Mouse (Mus musculus) limb, embryonic 12.5 days (tissue): ENCODE results near the gene Rhbdl1. TPM values are rescaled to one million over a fixed set of nuclear protein-coding genes. Genes with fewer than 3 reads are reported as not detected.

Source experiments
- ATAC-seq: fragments of 200-750 bp; cut with Nextera tagmentation; 2 replicates; pipeline ENCODE4 v1.8.0; 2017; ENCODE audit warnings: low read depth, moderate TSS enrichment; ENCODE audit not compliant: insufficient number of reproducible peaks, insufficient read depth, low FRiP score, low TSS enrichment
- H3K27ac ChIP-seq: fragments of 300-500 bp; sonication (generic); 2 replicates; pipeline ENCODE4 v1.5.1; 2016; ENCODE audit warnings: mild to moderate bottlenecking, moderate library complexity
- H3K27me3 ChIP-seq: fragments of 300-500 bp; sonication (generic); 2 replicates; pipeline ENCODE4 v1.6.1; 2016; ENCODE audit warnings: mild to moderate bottlenecking, moderate library complexity
- H3K36me3 ChIP-seq: fragments of 300-500 bp; sonication (generic); 2 replicates; pipeline ENCODE4 v1.6.1; 2016; ENCODE audit warnings: mild to moderate bottlenecking, moderate library complexity
- H3K4me1 ChIP-seq: fragments of 300-500 bp; sonication (generic); replicated peaks from 2 replicates; pipeline ENCODE4 v1.6.1; 2016
- H3K4me2 ChIP-seq: fragments of 300-500 bp; sonication (generic); 2 replicates; pipeline ENCODE4 v1.6.1; 2016; ENCODE audit warnings: mild to moderate bottlenecking, moderate library complexity
- H3K4me3 ChIP-seq: fragments of 300-500 bp; sonication (generic); replicated peaks from 2 replicates; pipeline ENCODE4 v1.5.1; 2016; ENCODE audit warnings: mild to moderate bottlenecking
- H3K9ac ChIP-seq: fragments of 300-500 bp; sonication (generic); replicated peaks from 2 replicates; pipeline ENCODE4 v1.6.1; 2016; ENCODE audit warnings: mild to moderate bottlenecking, moderate library complexity
- H3K9me3 ChIP-seq: fragments of 300-500 bp; sonication (generic); 2 replicates; pipeline ENCODE4 v1.6.1; 2016; ENCODE audit warnings: mild to moderate bottlenecking, moderate library complexity
- WGBS: fragments of 180-500 bp; shearing (Covaris S2); methylation state at CpG from one replicate; pipeline ENCODE4 v1.1.7; 2016; 5-methylcytosine and 5-hydroxymethylcytosine counted together
- polyA plus RNA-seq: library from polyadenylated mRNA; unstranded; fragments of >200 nt; fragmentation: Nextera tagmentation; extraction: Ambion mirVana; gene quantifications from 2 replicates; pipeline ENCODE4 v1.2.1, GENCODE M21; 2016

Rhbdl1 gene
- polyA plus RNA-seq, 1 experiment from 2014 or later = 1.4 TPM

GRCm38 (mm10) chr17:25878611-25879180 is 41.6 kb upstream of the Rhbdl1 start:
- H3K27me3 ChIP-seq = no peaks in the 10 kb centered on the region
- ATAC-seq = no peak
- peaks cover 44% of the 10 kb centered on the region for H3K36me3 ChIP-seq
- no peak overlapping the region for H3K4me3 ChIP-seq
- no peak overlapping the region for H3K9ac ChIP-seq
- H3K9me3 ChIP-seq = no peaks in the 10 kb centered on the region
- H3K27ac ChIP-seq = no peak overlapping the region
- WGBS = 92% methylated on average over 19 of the region's 19 CpGs
- H3K4me1 ChIP-seq = peaks cover 45% of the 10 kb centered on the region
- no peak overlapping the region for H3K4me2 ChIP-seq

- ATAC-seq = no peak
- 95% methylated on average over 32 of the region's 32 CpGs for WGBS
- Histone ChIP-seq H3K9me3 (no peaks in the 10 kb centered on the region), H3K27ac (no peak overlapping the region), H3K9ac (no peak overlapping the region), H3K27me3 (no peaks in the 10 kb centered on the region), H3K4me2 (no peak overlapping the region), H3K36me3 (peaks cover 37% of the 10 kb centered on the region), H3K4me1 (peaks cover 45% of the 10 kb centered on the region), H3K4me3 (no peak overlapping the region)
These were observed 40.9 kb upstream of the Rhbdl1 start for GRCm38 (mm10) chr17:25877741-25878610.

- no peak overlapping the region for H3K4me3 ChIP-seq
These were observed 39.9 kb upstream of the Rhbdl1 start for GRCm38 (mm10) chr17:25877025-25877424.

GRCm38 (mm10) chr17:25876347-25876915 is 39.3 kb upstream of the Rhbdl1 start:
- H3K4me1 ChIP-seq = peaks cover 36% of the 10 kb centered on the region
- H3K36me3 ChIP-seq = peaks cover 23% of the 10 kb centered on the region
- H3K9me3 ChIP-seq = no peaks in the 10 kb centered on the region
- H3K4me2 ChIP-seq = peak overlapping the region; percentile 89
- no peaks in the 10 kb centered on the region for H3K27me3 ChIP-seq
- H3K4me3 ChIP-seq = peak overlapping the region; percentile 80
- H3K27ac ChIP-seq = no peak overlapping the region
- peak overlapping the region; percentile 73 for H3K9ac ChIP-seq
- no peak for ATAC-seq
- WGBS = 66% methylated on average over 10 of the region's 10 CpGs

More at GRCm38 (mm10) chr17:25877025-25877424, 39.9 kb upstream of the Rhbdl1 start:
- 95% methylated on average over 3 of the region's 3 CpGs for WGBS
- Histone ChIP-seq H3K4me1 (peaks cover 41% of the 10 kb centered on the region), H3K9ac (no peak overlapping the region), H3K27me3 (no peaks in the 10 kb centered on the region), H3K4me2 (0 out of 2 replicates have a peak overlapping the region, but pooled peaks have one; percentile 89), H3K36me3 (peaks cover 28% of the 10 kb centered on the region), H3K9me3 (no peaks in the 10 kb centered on the region), H3K27ac (no peak overlapping the region)
- ATAC-seq = no peak

GRCm38 (mm10) chr17:25875171-25876136 is 38.4 kb upstream of the Rhbdl1 start:
- H3K9me3 ChIP-seq = no peaks in the 10 kb centered on the region
- no peaks in the 10 kb centered on the region for H3K27me3 ChIP-seq
- peaks cover 26% of the 10 kb centered on the region for H3K4me1 ChIP-seq
- H3K9ac ChIP-seq = peak overlapping the region; percentile 73
- 1% methylated on average over 59 of the region's 59 CpGs for WGBS
- ATAC-seq = peak; percentile 87
- peak overlapping the region; percentile 89 for H3K4me2 ChIP-seq
- H3K36me3 ChIP-seq = peaks cover 23% of the 10 kb centered on the region
- peak overlapping the region; percentile 80 for H3K4me3 ChIP-seq
- H3K27ac ChIP-seq = peak overlapping the region; percentile 93

GRCm38 (mm10) chr17:25874721-25875170 is 37.7 kb upstream of the Rhbdl1 start, which contains the start of gene Mettl26:
Gene Mettl26 (plus strand): TSS chr17:25875074.
- Histone ChIP-seq H3K4me1 (peaks cover 21% of the 10 kb centered on the region), H3K27me3 (no peaks in the 10 kb centered on the region), H3K4me2 (peak within 1 kb of the TSS; percentile 89), H3K36me3 (peaks cover 22% of the 10 kb centered on the region), H3K9me3 (no peaks in the 10 kb centered on the region), H3K27ac (peak within 1 kb of the TSS; percentile 93), H3K9ac (peak within 1 kb of the TSS; percentile 73), H3K4me3 (peak within 1 kb of the TSS; percentile 80)
- under 1% methylated on average over 25 of the region's 25 CpGs for WGBS
- peak; percentile 53; the same call in 1 of the 2 replicates for ATAC-seq

GRCm38 (mm10) chr17:25874148-25874720 is 37.1 kb upstream of the Rhbdl1 start:
- WGBS = 8% methylated on average over 14 of the region's 14 CpGs
- peak overlapping the region; percentile 93 for H3K27ac ChIP-seq
- H3K9ac ChIP-seq = peak overlapping the region; percentile 46

GRCm38 (mm10) chr17:25873405-25874147 is 36.5 kb upstream of the Rhbdl1 start:
- H3K4me2 ChIP-seq = peak overlapping the region; percentile 89

More at GRCm38 (mm10) chr17:25874148-25874720, 37.1 kb upstream of the Rhbdl1 start:
- no peaks in the 10 kb centered on the region for H3K27me3 ChIP-seq
- peaks cover 21% of the 10 kb centered on the region for H3K4me1 ChIP-seq
- H3K4me2 ChIP-seq = peak overlapping the region; percentile 89
- H3K9me3 ChIP-seq = no peaks in the 10 kb centered on the region
- no peak for ATAC-seq
- H3K4me3 ChIP-seq = peak overlapping the region; percentile 80
- peaks cover 17% of the 10 kb centered on the region for H3K36me3 ChIP-seq

GRCm38 (mm10) chr17:25872676-25873075 is 35.6 kb upstream of the Rhbdl1 start:
- H3K4me3 ChIP-seq = no peak overlapping the region
- 80% methylated on average over 3 of the region's 3 CpGs for WGBS
- no peak overlapping the region for H3K27ac ChIP-seq
- ATAC-seq = no peak
- H3K36me3 ChIP-seq = peaks cover 1% of the 10 kb centered on the region
- no peak overlapping the region for H3K4me2 ChIP-seq
- no peaks in the 10 kb centered on the region for H3K27me3 ChIP-seq
- peaks cover 33% of the 10 kb centered on the region for H3K4me1 ChIP-seq
- no peaks in the 10 kb centered on the region for H3K9me3 ChIP-seq
- no peak overlapping the region for H3K9ac ChIP-seq

More at GRCm38 (mm10) chr17:25873405-25874147, 36.5 kb upstream of the Rhbdl1 start:
- Histone ChIP-seq H3K27ac (no peak overlapping the region), H3K4me1 (peaks cover 26% of the 10 kb centered on the region), H3K36me3 (peaks cover 10% of the 10 kb centered on the region), H3K9me3 (no peaks in the 10 kb centered on the region), H3K4me3 (peak overlapping the region; percentile 80), H3K9ac (peak overlapping the region; percentile 46; the same call in 1 of the 2 replicates), H3K27me3 (no peaks in the 10 kb centered on the region)
- no peak for ATAC-seq
- WGBS = 81% methylated on average over 10 of the region's 11 CpGs
